Mouse (Mus musculus) heart, postnatal 0 days (tissue): ENCODE data around the gene Nlrc5.

Experiments
- CTCF ChIP-seq: IDR thresholded peaks from 2 replicates; pipeline ENCODE4 v1.5.1; 2016; ENCODE audit warnings: antibody characterized with exemption, control low read depth, low read depth
- EP300 ChIP-seq: IDR thresholded peaks from 2 replicates; pipeline ENCODE4 v1.6.1; 2016; ENCODE audit warnings: antibody characterized with exemption, low read depth

DNA sequence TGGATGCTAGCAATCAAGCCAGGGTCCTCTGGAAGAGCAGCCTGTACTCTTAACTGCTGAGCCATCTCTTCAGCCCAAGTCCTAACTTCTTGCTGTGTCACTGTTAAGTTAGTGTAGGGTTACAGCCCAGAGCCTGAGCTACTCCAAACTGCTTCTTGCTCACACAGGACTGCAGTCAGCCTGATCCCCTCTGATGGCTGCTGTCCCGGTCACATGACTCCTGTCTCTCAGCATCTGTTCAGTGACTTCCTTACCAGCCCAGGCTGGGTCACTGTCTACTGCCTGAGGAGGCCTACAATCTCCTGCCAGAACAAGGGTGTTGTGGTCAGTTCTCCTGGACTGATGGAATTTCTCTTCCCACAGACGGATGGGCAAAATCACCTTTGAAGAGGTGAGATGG is 18.9 kb upstream of the Nlrc5 start:
- TF ChIP-seq CTCF (no peak), EP300 (no peak)
